Mouse (Mus musculus) CD4-positive, CD25-positive, alpha-beta regulatory T cell, adult 4 months (primary cell): ENCODE measurements around the gene Ankrd52. TPM values are rescaled to one million over a fixed set of nuclear protein-coding genes. Genes with fewer than 3 reads are reported as not detected.
A peak's percentile ranks its signal among the peaks of the same experiment; 100 is the strongest.

Source experiments
- ATAC-seq: one replicate; pipeline ENCODE4 v1.8.0; 2017
- polyA plus RNA-seq, 2 experiments: library from polyadenylated mRNA; unstranded; fragments of 100-300 nt; shearing (Covaris generic); gene quantifications; one replicate each; pipeline ENCODE4 v1.2.1; 2017

Gene Ankrd52
- polyA plus RNA-seq, 2 experiments from 2014 or later, result 2.3 to 3.3 TPM

- ATAC-seq, result no peak
Observed at GRCm38 (mm10) chr10:128403931-128404330, 27.0 kb downstream of the Ankrd52 start.

DNA sequence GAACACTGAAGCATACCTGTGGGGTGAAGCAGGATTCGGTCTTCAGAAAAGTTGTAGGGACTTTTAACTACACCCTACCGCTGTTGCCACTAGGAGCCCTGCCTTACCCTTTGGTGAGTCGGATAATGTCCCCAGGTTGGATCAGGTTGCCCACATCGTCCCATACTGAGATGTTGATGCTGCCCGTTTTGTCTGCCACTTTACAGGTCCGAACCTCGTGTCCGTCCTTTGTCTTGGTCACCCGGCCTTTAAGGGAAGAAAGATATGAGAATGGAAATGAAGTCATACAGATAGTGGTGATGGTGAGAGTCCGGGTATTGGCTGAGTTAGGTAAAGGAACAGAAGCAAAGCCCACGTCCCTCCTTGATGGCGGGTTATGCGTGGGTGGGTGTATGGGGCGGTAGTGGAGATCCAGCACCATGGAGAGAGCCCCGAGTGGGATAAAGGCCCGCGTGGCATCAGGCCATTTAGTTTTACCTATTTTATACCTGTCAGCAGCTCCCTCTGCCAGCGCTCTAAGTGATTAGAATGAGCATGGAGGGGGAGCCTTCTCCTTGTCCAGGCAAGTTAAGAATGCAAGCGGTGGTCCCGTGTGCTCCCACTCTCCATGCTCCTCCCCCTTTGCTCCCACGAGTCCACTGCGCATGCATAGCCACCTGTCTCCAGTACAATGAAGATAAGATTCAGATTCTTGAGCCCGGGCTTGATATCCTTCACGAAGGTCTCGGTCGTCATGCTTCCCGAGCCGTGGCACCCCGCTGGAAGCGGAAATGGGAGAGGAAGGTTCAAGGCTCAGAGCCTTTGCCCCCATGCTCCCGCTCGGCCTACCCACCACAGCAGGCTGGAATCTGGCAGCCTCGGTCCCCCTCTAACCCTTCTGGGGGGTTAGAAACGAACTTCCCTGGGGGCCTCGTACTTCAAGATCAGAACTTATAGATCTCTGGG is 31.9 kb downstream of the Ankrd52 start:
- ATAC-seq, result no peak

DNA sequence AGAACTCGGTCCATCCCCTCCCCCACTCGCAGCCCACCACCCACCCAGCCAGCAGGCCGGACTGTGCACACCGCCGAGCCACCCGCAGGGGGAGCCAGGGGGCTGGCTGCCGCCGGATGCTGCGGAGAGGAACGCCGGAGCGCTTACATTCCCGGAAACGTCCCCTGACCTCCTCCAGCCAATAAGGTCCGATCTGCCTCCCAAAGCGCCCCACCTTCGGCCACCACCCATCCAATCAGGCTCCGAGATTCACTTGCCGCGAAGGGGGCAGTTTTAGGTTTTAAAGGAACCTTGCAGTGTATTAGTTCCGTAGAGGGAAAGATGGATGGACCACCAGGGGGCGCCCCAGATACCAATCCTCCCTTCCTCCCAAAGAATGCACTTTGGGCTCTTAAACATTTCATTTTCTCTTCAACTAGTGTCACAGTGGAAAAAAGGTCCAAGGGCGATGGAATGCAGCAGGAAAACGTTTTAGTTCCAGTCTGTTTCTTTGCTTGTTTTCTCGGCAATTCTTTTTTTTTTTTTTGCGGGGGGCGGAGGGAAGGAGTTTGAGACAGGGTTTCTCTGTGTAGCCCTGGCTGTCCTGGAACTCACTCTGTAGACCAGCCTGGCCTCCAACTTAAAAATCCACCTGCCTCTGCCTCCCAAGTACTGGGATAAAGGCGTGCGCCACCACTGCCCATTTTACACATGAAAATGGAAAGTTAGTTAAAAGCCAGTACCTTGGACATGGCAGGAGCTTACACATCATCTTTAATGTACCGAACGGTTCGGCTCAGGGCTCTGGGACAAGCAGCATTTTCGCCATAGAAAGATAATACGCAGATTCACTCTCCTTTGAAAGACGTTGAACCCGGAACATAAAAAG is 33.0 kb downstream of the Ankrd52 start:
- peak; percentile 91 for ATAC-seq

DNA sequence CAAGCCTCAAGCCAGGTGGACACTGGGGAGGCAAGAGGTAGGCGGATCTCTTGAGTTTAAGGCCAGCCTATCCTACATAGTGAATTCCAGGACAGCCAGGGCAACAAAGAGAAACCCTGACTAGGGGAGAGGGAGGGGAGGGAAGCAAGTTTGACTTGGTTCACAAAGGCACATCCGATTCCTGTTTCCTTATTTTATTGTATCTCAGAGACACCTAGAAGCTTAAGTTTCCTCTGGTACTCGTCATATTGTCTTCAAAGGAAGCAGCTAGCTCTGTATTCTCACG is 33.6 kb downstream of the Ankrd52 start:
- ATAC-seq, result no peak

DNA sequence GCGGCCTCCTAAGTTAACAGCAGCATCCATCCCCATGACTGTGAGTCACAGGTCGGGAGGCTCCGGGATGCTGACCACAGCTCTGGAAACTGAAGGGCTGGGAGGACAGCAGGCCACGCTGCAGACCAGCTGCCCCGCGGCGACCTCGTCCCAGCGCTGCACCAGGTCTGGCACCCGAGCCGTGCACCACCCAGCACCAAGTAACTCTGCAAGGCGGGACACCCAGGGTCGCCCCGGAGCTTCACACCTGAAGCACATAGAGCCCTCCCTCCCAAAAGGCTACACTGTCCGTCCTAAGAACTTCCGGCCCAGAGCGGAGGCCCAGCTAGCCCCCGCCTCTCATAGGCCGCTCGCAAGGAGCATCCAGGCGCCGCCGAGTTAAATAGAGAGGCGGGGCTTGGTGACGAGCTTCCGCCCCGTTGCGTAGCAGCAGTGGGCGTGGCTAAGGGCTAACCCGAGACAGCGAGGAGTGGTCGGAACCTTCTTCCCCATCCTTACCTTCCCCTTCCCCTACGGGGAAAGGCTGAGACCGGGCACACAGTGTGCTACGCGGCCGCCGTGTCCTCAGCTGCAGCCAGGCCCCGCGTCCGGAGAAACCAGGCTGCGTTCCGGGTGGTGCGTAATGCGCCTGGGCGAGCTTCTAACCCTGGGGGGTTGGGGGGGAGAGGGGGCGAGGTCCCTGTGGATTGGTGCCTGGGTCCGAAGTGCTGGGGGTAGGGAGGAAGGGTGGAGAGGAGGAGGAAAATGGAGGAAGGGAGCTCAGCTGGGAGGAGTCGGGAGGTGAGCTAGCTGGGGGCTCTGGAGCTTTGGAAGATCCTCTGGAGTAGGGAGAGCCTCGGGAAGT is 34.5 kb downstream of the Ankrd52 start, which contains the start of the genes Nabp2 and Rnf41:
TSS of gene Nabp2 (minus strand) at position 282 of the 844 bp plus-strand sequence.
TSS of gene Rnf41 (plus strand) at position 447 of the 844 bp plus-strand sequence.
- peak; percentile 75 for ATAC-seq

- no peak for ATAC-seq
Observed at GRCm38 (mm10) chr10:128412055-128412381, 35.1 kb downstream of the Ankrd52 start.

GRCm38 (mm10) chr10:128412558-128412957 is 35.6 kb downstream of the Ankrd52 start:
- ATAC-seq, result no peak

GRCm38 (mm10) chr10:128413076-128413475 is 36.2 kb downstream of the Ankrd52 start:
- no peak for ATAC-seq

DNA sequence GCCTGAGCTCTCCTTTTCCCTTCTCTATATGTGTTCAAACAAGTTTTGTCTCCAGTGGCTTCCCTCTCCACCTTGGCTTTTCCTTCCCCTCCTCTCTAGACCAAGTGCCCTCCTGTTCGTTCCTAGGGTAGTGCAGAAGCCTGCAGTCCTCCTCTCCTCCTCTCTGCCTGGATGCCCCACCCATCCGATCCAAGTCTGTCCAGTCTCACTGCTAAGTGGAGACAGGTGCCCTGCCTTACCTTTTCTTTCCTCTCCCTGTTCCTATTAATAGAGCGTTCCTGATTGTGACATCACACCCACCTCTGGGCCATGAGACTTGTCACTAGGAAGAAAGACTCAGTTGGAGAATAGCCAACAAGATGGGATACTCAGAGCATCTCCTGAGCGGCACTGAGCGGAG is 37.9 kb downstream of the Ankrd52 start:
- no peak for ATAC-seq

- no peak for ATAC-seq
Observed at GRCm38 (mm10) chr10:128422426-128422825, 45.5 kb downstream of the Ankrd52 start.

DNA sequence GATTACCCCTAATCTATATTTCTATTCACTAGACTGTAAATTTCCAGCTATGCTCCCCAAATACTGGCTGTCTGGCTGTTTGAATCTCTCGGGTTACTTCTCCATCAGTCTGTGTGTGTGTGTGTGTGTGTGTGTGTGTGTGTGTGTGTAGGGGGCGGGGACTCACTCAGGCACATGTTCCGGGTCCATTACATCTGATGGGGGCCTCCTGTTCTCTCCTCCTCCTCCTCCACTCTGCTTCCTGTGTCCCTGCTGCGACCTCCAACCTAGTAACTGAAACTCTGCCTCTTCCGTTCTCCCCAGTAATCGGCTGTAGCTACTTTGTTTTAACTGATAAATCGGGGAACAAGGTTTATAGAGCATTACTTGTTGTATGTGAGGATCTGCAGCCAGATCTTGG is 47.7 kb downstream of the Ankrd52 start:
- ATAC-seq, result peak; percentile 99

- no peak for ATAC-seq
Observed at GRCm38 (mm10) chr10:128425260-128425659, 48.3 kb downstream of the Ankrd52 start.

- no peak for ATAC-seq
Observed at GRCm38 (mm10) chr10:128429052-128429451, 52.1 kb downstream of the Ankrd52 start.

- ATAC-seq, result no peak
Observed at GRCm38 (mm10) chr10:128429454-128429853, 52.5 kb downstream of the Ankrd52 start.

GRCm38 (mm10) chr10:128433417-128433816 is 56.5 kb downstream of the Ankrd52 start:
- ATAC-seq, result no peak

DNA sequence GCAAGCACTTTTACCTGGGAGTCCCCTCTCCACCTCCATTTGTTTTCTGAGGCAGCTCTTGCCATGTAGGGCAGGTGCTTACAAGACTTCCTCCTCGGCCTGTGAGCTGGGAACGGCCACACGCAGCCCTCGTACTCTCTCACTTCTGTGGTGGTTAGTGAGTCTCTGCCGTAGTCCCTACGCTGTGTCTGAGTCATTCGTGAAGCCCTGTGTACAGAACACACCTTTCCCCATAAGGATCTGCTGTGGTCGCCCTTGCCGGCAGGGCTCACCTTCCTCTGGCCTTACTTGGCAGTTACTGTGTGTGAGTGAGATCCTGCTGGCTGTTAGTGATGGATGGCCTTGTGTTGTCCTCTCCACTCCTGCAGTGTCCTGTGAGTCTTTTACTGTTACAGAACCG is 57.8 kb downstream of the Ankrd52 start:
- ATAC-seq, result peak; percentile 86

GRCm38 (mm10) chr10:128435186-128435823 is 58.4 kb downstream of the Ankrd52 start:
- ATAC-seq, result no peak

- no peak for ATAC-seq
Observed at GRCm38 (mm10) chr10:128435873-128436272, 59.0 kb downstream of the Ankrd52 start.

- ATAC-seq, result no peak
Observed at GRCm38 (mm10) chr10:128436376-128436775, 59.5 kb downstream of the Ankrd52 start.

- ATAC-seq, result peak; percentile 68
Observed at GRCm38 (mm10) chr10:128438675-128439279, 61.9 kb downstream of the Ankrd52 start.

GRCm38 (mm10) chr10:128440407-128440806 is 63.5 kb downstream of the Ankrd52 start:
- peak; percentile 48 for ATAC-seq
